Mouse (Mus musculus) frontal cortex, adult (tissue): ENCODE measurements around the gene Nfat5.

Experiments used
- ATAC-seq: cut with Nextera tagmentation; 2 replicates; pipeline ENCODE4 v1.9.2; 2017; ENCODE audit warnings: mild to moderate bottlenecking, moderate library complexity, mixed read lengths; ENCODE audit not compliant: low TSS enrichment

The Nfat5 gene

GRCm38 (mm10) chr8:107292119-107292927 lies 947 bp upstream of the Nfat5 start:
- no peak for ATAC-seq

GRCm38 (mm10) chr8:107293641-107294628 lies 665 bp downstream of the Nfat5 start:
- ATAC-seq: peak; percentile 54; the same call in 1 of the 2 replicates

GRCm38 (mm10) chr8:107295450-107295849 lies 2.2 kb downstream of the Nfat5 start:
- no peak for ATAC-seq

DNA sequence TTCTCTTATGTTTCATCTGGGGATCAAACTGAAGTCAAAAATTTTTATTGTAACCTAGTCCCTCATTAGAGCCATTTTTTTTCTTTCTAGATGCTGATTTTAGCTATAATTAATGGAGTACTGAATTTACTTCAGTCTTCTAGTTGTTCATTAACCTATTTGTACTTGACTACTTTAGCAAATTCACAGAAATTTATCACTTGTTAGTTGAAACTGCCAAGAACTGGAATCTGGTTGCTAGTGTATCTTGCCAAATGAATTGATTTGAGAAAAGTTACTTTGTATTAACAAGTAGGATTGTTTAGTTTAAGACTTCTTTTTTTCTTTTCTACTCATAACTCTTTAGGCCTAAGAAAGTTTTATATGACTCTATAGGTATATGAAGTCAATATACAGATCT lies 18.6 kb downstream of the Nfat5 start:
- ATAC-seq: no peak

GRCm38 (mm10) chr8:107324142-107324541 lies 30.9 kb downstream of the Nfat5 start:
- peak; percentile 98 for ATAC-seq

DNA sequence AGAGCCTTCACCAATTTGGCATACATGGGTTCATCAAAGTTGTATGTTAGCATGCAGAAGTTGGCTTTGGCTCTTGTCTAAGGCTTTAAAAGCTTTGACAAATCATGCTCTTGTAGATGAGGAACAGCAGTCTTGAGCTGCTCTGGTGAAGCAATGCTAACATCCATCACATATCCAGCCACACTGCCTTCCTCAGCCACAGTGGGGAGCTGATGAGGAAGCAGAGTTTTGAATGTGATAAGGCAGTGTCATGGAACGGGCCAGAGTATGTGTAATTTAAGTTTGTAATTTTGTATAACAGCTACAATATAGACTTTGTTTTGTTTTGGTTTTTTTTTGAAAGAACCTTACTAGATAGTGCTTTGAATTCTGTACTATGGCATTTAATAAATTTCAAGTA lies 36.3 kb downstream of the Nfat5 start:
- ATAC-seq: no peak

DNA sequence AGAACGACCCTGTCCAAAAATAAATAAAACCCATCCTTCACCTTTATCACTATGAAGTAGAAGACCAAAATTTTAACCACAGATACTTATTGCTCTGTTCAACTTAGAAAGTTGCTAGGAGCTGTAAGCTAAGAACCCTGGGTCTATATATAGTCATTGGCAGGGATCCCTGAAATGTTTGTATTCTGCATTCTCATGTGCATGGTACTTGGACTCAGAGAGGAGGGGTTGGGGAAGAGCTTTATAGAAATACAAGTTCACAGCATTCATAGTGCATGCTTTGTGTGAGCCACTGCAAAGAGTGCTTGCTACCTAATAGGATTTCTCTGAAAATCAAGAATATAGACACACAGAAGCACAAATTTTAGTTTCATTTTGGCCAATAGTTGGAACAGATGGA lies 43.2 kb downstream of the Nfat5 start:
- ATAC-seq: peak; percentile 67; the same call in 1 of the 2 replicates

GRCm38 (mm10) chr8:107370311-107370710 lies 77.0 kb downstream of the Nfat5 start:
- no peak for ATAC-seq

DNA sequence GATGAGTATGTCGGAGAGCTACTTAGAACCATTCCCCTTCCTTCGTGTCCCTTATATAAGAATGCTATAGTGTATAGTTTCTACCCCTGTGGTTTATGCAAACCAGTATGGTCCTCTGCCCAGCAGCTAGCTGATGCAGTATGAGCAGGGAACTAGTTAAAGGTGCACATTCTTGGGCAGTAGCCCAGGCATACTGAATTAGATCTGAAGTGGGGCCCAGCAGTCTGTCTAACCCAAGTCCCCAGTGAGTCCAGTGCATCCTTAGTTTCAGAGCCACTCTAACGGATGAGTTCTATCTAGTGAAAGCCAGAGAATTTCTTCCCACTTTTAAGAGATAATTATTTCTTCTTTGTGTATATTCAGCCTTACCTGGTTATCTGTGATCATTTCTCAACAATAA lies 84.1 kb downstream of the Nfat5 start:
- no peak for ATAC-seq

DNA sequence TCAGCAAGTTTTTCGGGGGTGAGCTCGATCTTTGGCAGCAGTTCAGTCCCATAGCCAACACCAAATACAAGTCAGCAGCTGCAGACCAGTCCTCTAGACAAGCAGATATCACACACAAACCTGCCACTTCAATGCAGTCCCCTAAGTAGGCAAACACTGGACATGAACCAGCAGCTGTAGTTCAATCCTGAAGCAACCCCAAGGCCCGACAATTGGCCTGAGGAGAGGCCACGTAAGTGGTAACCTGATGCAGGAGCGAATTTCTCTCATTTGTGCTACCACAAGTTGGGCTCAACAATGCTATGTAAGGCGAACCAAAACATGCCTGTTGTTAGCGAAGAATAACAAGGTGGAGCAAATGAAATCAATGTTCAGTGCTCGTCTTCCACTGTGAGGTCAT lies 87.5 kb downstream of the Nfat5 start:
- no peak for ATAC-seq

DNA sequence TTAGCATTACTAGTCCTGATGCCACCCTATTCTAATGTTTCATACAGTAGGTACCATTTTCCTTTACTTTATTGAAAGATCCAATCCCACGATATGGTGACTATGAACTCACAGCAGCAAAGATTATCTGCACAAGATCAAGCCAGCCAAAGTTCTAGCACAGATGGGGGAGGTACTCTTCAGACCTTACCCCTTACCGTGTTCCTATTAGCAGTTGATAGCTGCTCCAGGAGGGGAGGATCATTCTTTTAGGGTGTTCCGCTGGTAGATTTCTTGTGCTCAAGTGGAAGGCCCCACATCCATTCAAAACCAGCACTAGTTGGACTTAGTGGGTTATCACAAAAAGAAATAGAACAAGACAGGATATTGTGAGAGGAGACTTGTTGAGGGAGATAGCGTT lies 88.4 kb downstream of the Nfat5 start:
- ATAC-seq: no peak

GRCm38 (mm10) chr8:107382898-107383297 lies 89.6 kb downstream of the Nfat5 start:
- ATAC-seq: no peak

DNA sequence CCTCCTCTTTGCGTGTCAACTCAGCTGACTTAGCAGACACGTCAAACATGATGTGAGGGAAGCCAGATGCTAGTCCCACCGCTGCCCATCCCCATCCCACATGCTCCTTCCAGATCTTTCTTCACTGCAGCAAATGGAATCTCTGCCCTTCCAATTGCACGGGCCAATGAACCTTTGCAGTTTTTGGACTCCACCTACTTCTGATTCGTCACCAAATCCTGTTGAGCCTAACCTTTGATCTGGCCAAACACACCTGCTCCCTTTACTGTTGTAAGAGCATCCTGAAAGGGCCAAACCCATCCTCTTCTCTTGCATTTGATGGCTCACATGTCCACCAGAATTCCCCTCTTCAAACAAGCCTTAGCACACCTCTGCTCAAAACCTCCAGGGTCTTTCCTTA lies 91.4 kb downstream of the Nfat5 start:
- ATAC-seq: no peak

DNA sequence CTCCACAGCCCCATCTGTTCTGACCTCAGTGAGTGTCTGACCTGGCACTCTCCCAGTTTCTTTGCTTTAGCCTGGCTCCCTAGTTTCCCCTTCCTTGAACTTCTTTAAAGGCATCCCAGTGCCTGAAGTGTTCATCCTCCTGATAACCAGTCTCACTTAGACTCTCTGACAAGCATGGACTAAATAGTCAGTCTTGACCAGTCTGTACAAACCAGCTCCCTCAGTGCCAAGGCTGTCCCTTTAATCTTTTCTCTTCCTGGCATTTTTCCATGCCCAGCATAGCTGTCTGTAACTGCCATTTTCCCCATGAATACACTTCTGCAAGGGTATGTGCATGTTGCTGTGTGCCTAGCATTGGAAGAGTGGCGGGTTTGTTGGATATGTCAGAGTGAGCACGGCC lies 91.8 kb downstream of the Nfat5 start:
- no peak for ATAC-seq

DNA sequence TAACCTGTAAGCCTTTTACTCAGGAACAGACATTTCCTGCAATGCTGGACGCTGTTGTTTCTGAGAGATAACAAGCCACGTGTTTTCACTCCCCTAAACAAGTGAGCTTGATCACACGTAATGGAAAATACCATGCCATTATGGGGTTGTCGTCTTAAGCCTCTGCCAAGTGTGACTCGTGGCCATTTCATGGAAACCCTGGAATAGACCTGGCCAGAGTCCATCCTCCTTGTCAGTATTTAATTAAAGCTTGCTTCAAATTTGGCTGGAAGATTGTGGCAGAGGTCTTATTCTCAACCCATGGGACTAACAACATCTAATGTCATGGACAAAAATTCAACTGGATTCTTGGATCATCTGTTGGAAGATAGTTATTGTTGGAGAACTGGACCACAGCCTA lies 92.9 kb downstream of the Nfat5 start:
- no peak for ATAC-seq

- peak; percentile 64 for ATAC-seq
These were observed 93.4 kb downstream of the Nfat5 start for GRCm38 (mm10) chr8:107386642-107387041.

DNA sequence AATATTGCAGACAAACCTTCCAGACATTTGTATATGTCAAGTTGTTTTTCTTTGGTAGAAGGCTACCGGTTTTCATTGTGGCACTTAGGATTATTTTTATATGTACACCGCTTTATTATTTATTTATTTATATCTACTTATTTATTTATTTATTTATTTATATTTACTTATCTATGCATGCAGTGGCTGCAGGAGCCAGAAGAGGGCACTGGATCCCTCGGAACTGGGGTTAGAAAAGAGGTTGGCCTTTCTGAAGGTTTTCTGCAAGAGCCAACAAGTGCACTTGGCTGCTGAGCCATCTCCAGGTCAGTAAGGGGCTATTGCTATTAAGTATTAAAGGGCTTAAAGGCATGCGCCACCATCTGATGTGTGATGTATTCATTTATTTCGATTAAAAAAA lies 94.6 kb downstream of the Nfat5 start:
- no peak for ATAC-seq

GRCm38 (mm10) chr8:107389557-107389956 lies 96.3 kb downstream of the Nfat5 start:
- no peak for ATAC-seq

- ATAC-seq: no peak
These were observed 97.3 kb downstream of the Nfat5 start for GRCm38 (mm10) chr8:107390476-107391135.

GRCm38 (mm10) chr8:107391136-107391516 lies 97.9 kb downstream of the Nfat5 start:
- no peak for ATAC-seq

GRCm38 (mm10) chr8:107395397-107395796 lies 102.1 kb downstream of the Nfat5 start:
- no peak for ATAC-seq

DNA sequence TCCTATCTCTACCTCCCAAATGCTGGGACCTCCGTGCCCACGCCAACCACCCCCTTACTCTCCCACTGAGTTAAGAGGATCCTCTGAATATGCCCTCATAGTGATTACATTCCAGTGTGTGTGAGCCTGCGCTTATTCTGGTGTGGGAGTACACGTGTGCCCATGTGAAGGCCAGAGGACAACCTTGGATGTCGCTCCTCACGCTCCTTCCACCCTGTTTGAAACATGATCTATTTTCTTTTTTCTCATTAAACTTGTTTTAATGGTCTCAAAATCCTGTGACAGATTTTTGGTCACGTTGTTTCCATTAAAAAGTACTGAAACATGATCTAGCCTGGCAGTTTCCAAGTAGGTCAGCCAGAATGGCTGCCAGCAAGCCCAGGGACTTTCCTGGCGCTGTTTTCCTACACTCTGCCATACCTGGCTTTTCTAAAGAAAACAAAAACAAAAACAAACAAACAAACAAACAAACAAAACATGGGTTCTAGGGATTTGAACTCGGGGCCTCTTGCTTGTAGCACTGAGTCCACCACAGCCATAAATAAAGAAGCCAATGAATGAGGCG lies 102.9 kb downstream of the Nfat5 start:
- no peak for ATAC-seq
